Mouse (Mus musculus) hematopoietic stem cell, adult 5-6 weeks (primary cell): ENCODE measurements around the gene Os9. TPM values are rescaled to one million over a fixed set of nuclear protein-coding genes. Genes with fewer than 3 reads are reported as not detected.

Experiments
- total RNA-seq: library from RNA; stranded (forward); fragments of 172-1452, 232-1000 nt; gene quantifications from 2 replicates; pipeline ENCODE4 v1.2.3, GENCODE M21; 2017

The Os9 gene
- total RNA-seq, 1 experiment from 2014 or later: 201 TPM

Other genes with a start within 250 kb of the Os9 start
- 7.9 and 16.9 TPM in 2 replicates for gene Atp23, start 219.8 kb downstream of the Os9 start, total RNA-seq
- gene Ctdsp2, start 142.4 kb downstream of the Os9 start, total RNA-seq: 41.1 and 46.3 TPM in 2 replicates
- gene Avil, start 120.4 kb downstream of the Os9 start, total RNA-seq: 0.30 TPM in 1 of 2 replicates, not detected in the other
- 23.6 and 35.5 TPM in 2 replicates for gene Tsfm, start 90.3 kb downstream of the Os9 start, total RNA-seq
- 16.5 and 19.4 TPM in 2 replicates for gene Mettl1, start 79.7 kb downstream of the Os9 start, total RNA-seq
- not detected in 2 replicates for gene Eef1akmt3, start 79.6 kb downstream of the Os9 start, total RNA-seq
- 0.25 TPM in 1 of 2 replicates, not detected in the other for gene Cyp27b1, start 72.9 kb downstream of the Os9 start, total RNA-seq
- 0.89 and 2.2 TPM in 2 replicates for gene March9, start 60.9 kb downstream of the Os9 start, total RNA-seq
- gene Cdk4, start 57.6 kb downstream of the Os9 start, total RNA-seq: 483 and 646 TPM in 2 replicates
- gene Tspan31, start 50.9 kb downstream of the Os9 start, total RNA-seq: 54.5 and 56.6 TPM in 2 replicates
- 59.3 and 89.6 TPM in 2 replicates for gene Agap2, start 45.8 kb downstream of the Os9 start, total RNA-seq
- 43.3 and 48.6 TPM in 2 replicates for gene B4galnt1, start 44.1 kb upstream of the Os9 start, total RNA-seq
- 0.30 and 0.50 TPM in 2 replicates for gene Slc26a10, start 59.5 kb upstream of the Os9 start, total RNA-seq
- 8.7 and 18.4 TPM in 2 replicates for gene Arhgef25, start 69.0 kb upstream of the Os9 start, total RNA-seq
- gene Dtx3, start 74.6 kb upstream of the Os9 start, total RNA-seq: 56.2 and 56.8 TPM in 2 replicates
- gene Pip4k2c, start 90.5 kb upstream of the Os9 start, total RNA-seq: 14.8 and 19.7 TPM in 2 replicates
- gene Kif5a, start 142.2 kb upstream of the Os9 start, total RNA-seq: 0.94 and 1.5 TPM in 2 replicates
- 85.8 and 96.8 TPM in 2 replicates for gene Dctn2, start 145.2 kb upstream of the Os9 start, total RNA-seq
- 5.9 and 6.3 TPM in 2 replicates for gene Mbd6, start 167.9 kb upstream of the Os9 start, total RNA-seq
- gene Mars, start 190.7 kb upstream of the Os9 start, total RNA-seq: 104 and 211 TPM in 2 replicates
- 29.5 and 43.7 TPM in 2 replicates for gene Arhgap9, start 200.8 kb upstream of the Os9 start, total RNA-seq
- gene Gli1, start 220.8 kb upstream of the Os9 start, total RNA-seq: not detected in 2 replicates
- gene Inhbe, start 233.3 kb upstream of the Os9 start, total RNA-seq: 0.13 TPM in 1 of 2 replicates, not detected in the other
- not detected in 2 replicates for gene Inhbc, start 249.3 kb upstream of the Os9 start, total RNA-seq